Mouse (Mus musculus): ENCODE results near the gene Ngb. TPM values are rescaled to one million over a fixed set of nuclear protein-coding genes. Genes with fewer than 3 reads are reported as not detected.

The Ngb gene
- polyA plus RNA-seq, 1 experiment from 2014 or later: 2.0 TPM

DNA sequence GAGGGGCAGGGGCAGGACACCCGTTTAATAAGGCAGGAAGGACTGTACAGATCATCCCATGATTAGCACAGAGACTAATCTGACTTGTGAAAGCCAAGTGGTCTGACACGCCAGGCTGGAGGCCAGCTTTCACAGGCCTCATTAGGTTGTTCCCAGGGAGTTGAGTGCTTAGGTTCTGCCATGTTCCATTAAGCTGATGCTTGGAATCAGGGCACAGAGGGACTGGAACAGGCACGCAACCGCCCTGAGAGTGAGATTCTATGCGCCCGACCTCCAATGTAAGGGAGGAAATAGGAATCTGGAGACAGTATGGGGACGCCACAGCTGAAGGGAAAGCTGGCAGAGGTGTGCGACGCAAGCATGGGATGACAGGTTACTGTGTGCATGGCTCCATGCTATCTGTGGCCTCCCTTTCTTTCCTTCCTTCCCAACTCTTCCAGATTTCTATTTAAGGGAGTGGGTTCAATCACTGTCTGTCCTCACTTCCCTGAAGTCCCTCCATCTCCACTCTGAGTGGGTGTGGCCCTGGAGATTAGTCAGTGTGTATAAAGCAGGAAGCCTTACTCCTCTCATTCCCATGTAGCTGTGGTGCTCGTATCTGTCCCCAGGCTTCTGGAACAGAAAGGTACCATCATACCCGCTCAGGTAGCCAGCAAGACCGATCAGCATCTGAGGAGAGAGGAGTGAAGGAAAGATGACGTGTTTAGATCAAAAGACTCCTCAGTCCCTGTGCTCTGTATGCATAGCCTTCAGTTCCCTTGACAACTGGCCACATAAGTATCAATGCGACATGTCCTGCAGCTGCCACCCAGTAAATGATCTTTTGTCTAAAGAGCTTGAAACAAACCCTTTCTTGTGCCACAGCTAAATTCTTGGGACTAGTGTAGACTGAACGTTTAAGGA is 35.4 kb upstream of the Ngb start:
- Histone ChIP-seq H3K27me3 (ENCODE audit: control insufficient read depth, insufficient read depth, low read length) (no peaks in the 10 kb centered on the region), H3K4me2 (replicated peaks; ENCODE audit: low read depth, low read length) (no peak overlapping the region), H3K9me3 (ENCODE audit: control insufficient read depth, low read depth, low read length) (no peaks in the 10 kb centered on the region), H3K4me1 (ENCODE audit: control insufficient read depth, insufficient read depth, low read length) (no peaks in the 10 kb centered on the region), H3K36me3 (ENCODE audit: control insufficient read depth, insufficient read depth, low read length) (peaks cover 11% of the 10 kb centered on the region), H3K27ac (ENCODE audit: low read length) (no peak overlapping the region), H3K4me3 (ENCODE audit: low read depth, low read length) (no peak overlapping the region), H3K9ac (replicated peaks; ENCODE audit: low read depth, low read length) (no peak overlapping the region)
- 85% methylated on average over 15 of the region's 15 CpGs for WGBS
- no peak for ATAC-seq (ENCODE audit: insufficient number of reproducible peaks, insufficient read depth, low FRiP score, low read depth)

DNA sequence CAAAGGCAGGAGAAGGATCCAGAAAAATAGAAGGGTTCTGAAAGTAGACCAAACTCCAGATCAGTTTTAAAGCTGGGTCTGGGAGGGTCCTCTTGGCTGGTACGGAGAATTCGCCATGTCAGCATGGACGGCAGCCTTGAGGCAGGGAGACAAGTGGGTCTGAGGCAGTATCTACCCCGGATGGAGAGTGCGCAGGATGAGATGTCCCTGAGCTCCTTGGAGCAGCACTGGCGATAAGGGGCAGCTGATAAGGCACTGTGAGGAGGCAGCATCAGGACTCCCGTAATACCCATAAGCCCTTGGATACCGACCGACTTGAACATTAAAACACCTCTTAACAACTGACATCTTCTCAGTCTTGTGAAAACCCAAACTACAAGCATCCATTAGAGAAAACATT is 30.4 kb upstream of the Ngb start:
- H3K4me3 ChIP-seq (ENCODE audit: low read depth, low read length): no peak overlapping the region
- no peak overlapping the region for H3K27ac ChIP-seq (ENCODE audit: low read length)
- WGBS: 90% methylated on average over 9 of the region's 9 CpGs
- ATAC-seq (ENCODE audit: insufficient number of reproducible peaks, insufficient read depth, low FRiP score, low read depth): no peak
- no peak overlapping the region for H3K9ac ChIP-seq (replicated peaks; ENCODE audit: low read depth, low read length)
- no peaks in the 10 kb centered on the region for H3K4me1 ChIP-seq (ENCODE audit: control insufficient read depth, insufficient read depth, low read length)
- no peaks in the 10 kb centered on the region for H3K27me3 ChIP-seq (ENCODE audit: control insufficient read depth, insufficient read depth, low read length)
- H3K36me3 ChIP-seq (ENCODE audit: control insufficient read depth, insufficient read depth, low read length): peaks cover 10% of the 10 kb centered on the region
- no peak overlapping the region for H3K4me2 ChIP-seq (replicated peaks; ENCODE audit: low read depth, low read length)
- no peaks in the 10 kb centered on the region for H3K9me3 ChIP-seq (ENCODE audit: control insufficient read depth, low read depth, low read length)

GRCm38 (mm10) chr12:87132210-87132609 is 29.9 kb upstream of the Ngb start:
- Histone ChIP-seq H3K4me3 (ENCODE audit: low read depth, low read length) (no peak overlapping the region), H3K9ac (replicated peaks; ENCODE audit: low read depth, low read length) (no peak overlapping the region), H3K36me3 (ENCODE audit: control insufficient read depth, insufficient read depth, low read length) (peaks cover 6% of the 10 kb centered on the region), H3K4me1 (ENCODE audit: control insufficient read depth, insufficient read depth, low read length) (no peaks in the 10 kb centered on the region), H3K27me3 (ENCODE audit: control insufficient read depth, insufficient read depth, low read length) (no peaks in the 10 kb centered on the region), H3K27ac (ENCODE audit: low read length) (no peak overlapping the region), H3K9me3 (ENCODE audit: control insufficient read depth, low read depth, low read length) (no peaks in the 10 kb centered on the region), H3K4me2 (replicated peaks; ENCODE audit: low read depth, low read length) (no peak overlapping the region)
- ATAC-seq (ENCODE audit: insufficient number of reproducible peaks, insufficient read depth, low FRiP score, low read depth): no peak
- WGBS: 89% methylated on average over 6 of the region's 6 CpGs

DNA sequence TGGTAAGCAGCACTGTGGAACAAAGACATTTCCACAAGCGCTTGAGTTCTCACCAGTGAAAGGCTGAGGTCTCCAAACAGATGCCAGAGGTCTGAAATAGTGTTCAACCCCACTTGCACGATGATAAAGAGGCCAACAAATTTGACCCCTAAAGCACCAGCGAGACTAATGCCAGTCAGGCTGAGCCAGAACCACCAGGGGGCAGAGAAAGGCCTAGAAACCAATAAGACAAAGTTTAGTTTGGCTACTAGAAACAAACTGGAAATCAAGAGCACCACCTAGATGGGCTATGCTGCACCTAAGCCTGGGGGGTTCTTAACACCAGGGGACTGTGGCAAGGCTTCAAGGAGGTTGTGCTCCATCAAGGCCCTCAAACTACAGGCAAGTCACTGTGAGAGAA is 29.3 kb upstream of the Ngb start:
- no peaks in the 10 kb centered on the region for H3K9me3 ChIP-seq (ENCODE audit: control insufficient read depth, low read depth, low read length)
- no peak overlapping the region for H3K4me2 ChIP-seq (replicated peaks; ENCODE audit: low read depth, low read length)
- WGBS: 59% methylated on average over 3 of the region's 3 CpGs

GRCm38 (mm10) chr12:87131181-87131580 is 28.8 kb upstream of the Ngb start:
- ATAC-seq (ENCODE audit: insufficient number of reproducible peaks, insufficient read depth, low FRiP score, low read depth): no peak
- Histone ChIP-seq H3K9me3 (ENCODE audit: control insufficient read depth, low read depth, low read length) (no peaks in the 10 kb centered on the region), H3K4me1 (ENCODE audit: control insufficient read depth, insufficient read depth, low read length) (no peaks in the 10 kb centered on the region), H3K36me3 (ENCODE audit: control insufficient read depth, insufficient read depth, low read length) (peaks cover 9% of the 10 kb centered on the region), H3K4me2 (replicated peaks; ENCODE audit: low read depth, low read length) (no peak overlapping the region), H3K9ac (replicated peaks; ENCODE audit: low read depth, low read length) (no peak overlapping the region), H3K27ac (ENCODE audit: low read length) (no peak overlapping the region), H3K4me3 (ENCODE audit: low read depth, low read length) (no peak overlapping the region), H3K27me3 (ENCODE audit: control insufficient read depth, insufficient read depth, low read length) (no peaks in the 10 kb centered on the region)
- whole genome bisulfite sequencing: 60% methylated on average over 2 of the region's 2 CpGs

More for the DNA sequence above, 29.3 kb upstream of the Ngb start:
- no peak overlapping the region for H3K9ac ChIP-seq (replicated peaks; ENCODE audit: low read depth, low read length)
- H3K36me3 ChIP-seq (ENCODE audit: control insufficient read depth, insufficient read depth, low read length): peaks cover 6% of the 10 kb centered on the region
- no peaks in the 10 kb centered on the region for H3K4me1 ChIP-seq (ENCODE audit: control insufficient read depth, insufficient read depth, low read length)
- no peak for ATAC-seq (ENCODE audit: insufficient number of reproducible peaks, insufficient read depth, low FRiP score, low read depth)
- no peak overlapping the region for H3K27ac ChIP-seq (ENCODE audit: low read length)
- H3K4me3 ChIP-seq (ENCODE audit: low read depth, low read length): no peak overlapping the region
- H3K27me3 ChIP-seq (ENCODE audit: control insufficient read depth, insufficient read depth, low read length): no peaks in the 10 kb centered on the region

GRCm38 (mm10) chr12:87130224-87130623 is 27.9 kb upstream of the Ngb start:
- no peak overlapping the region for H3K9ac ChIP-seq (replicated peaks; ENCODE audit: low read depth, low read length)
- no peaks in the 10 kb centered on the region for H3K4me1 ChIP-seq (ENCODE audit: control insufficient read depth, insufficient read depth, low read length)
- no peaks in the 10 kb centered on the region for H3K27me3 ChIP-seq (ENCODE audit: control insufficient read depth, insufficient read depth, low read length)
- 95% methylated on average over 4 of the region's 4 CpGs for WGBS
- peaks cover 9% of the 10 kb centered on the region for H3K36me3 ChIP-seq (ENCODE audit: control insufficient read depth, insufficient read depth, low read length)
- no peak for ATAC-seq (ENCODE audit: insufficient number of reproducible peaks, insufficient read depth, low FRiP score, low read depth)
- no peaks in the 10 kb centered on the region for H3K9me3 ChIP-seq (ENCODE audit: control insufficient read depth, low read depth, low read length)
- H3K27ac ChIP-seq (ENCODE audit: low read length): no peak overlapping the region
- no peak overlapping the region for H3K4me2 ChIP-seq (replicated peaks; ENCODE audit: low read depth, low read length)
- H3K4me3 ChIP-seq (ENCODE audit: low read depth, low read length): no peak overlapping the region

DNA sequence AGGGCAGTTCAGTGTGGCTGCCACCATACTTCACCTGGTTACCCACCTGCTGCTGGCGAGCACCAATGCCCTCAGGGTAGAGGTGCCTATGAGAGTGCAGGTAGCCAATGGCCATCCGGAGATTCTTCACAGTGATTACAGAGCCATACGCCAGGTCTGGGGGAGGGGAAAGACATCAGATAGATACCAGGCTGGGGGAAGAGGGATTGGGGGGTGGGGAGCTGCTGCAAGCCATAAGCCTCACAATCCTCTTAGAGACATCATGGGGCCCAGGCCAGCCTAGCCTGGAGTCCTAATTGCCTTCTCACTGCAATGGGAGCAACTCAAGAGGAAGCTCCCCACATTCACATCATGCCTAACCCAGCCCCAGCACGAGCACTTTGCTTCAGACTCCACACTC is 24.9 kb upstream of the Ngb start:
- Histone ChIP-seq H3K9me3 (ENCODE audit: control insufficient read depth, low read depth, low read length) (no peaks in the 10 kb centered on the region), H3K36me3 (ENCODE audit: control insufficient read depth, insufficient read depth, low read length) (peaks cover 3% of the 10 kb centered on the region; the same call in 1 of the 2 replicates), H3K4me3 (ENCODE audit: low read depth, low read length) (no peak overlapping the region), H3K27ac (ENCODE audit: low read length) (no peak overlapping the region), H3K4me1 (ENCODE audit: control insufficient read depth, insufficient read depth, low read length) (no peaks in the 10 kb centered on the region), H3K9ac (replicated peaks; ENCODE audit: low read depth, low read length) (no peak overlapping the region), H3K4me2 (replicated peaks; ENCODE audit: low read depth, low read length) (no peak overlapping the region), H3K27me3 (ENCODE audit: control insufficient read depth, insufficient read depth, low read length) (no peaks in the 10 kb centered on the region)
- 79% methylated on average over 4 of the region's 4 CpGs for WGBS
- ATAC-seq (ENCODE audit: insufficient number of reproducible peaks, insufficient read depth, low FRiP score, low read depth): no peak

GRCm38 (mm10) chr12:87121918-87122589 is 19.7 kb upstream of the Ngb start:
- 81% methylated on average over 4 of the region's 4 CpGs for WGBS
- Histone ChIP-seq H3K4me2 (replicated peaks; ENCODE audit: low read depth, low read length) (no peak overlapping the region), H3K4me1 (ENCODE audit: control insufficient read depth, insufficient read depth, low read length) (no peaks in the 10 kb centered on the region), H3K9ac (replicated peaks; ENCODE audit: low read depth, low read length) (no peak overlapping the region), H3K36me3 (ENCODE audit: control insufficient read depth, insufficient read depth, low read length) (peaks cover 6% of the 10 kb centered on the region), H3K27ac (ENCODE audit: low read length) (no peak overlapping the region), H3K27me3 (ENCODE audit: control insufficient read depth, insufficient read depth, low read length) (no peaks in the 10 kb centered on the region), H3K9me3 (ENCODE audit: control insufficient read depth, low read depth, low read length) (no peaks in the 10 kb centered on the region), H3K4me3 (ENCODE audit: low read depth, low read length) (no peak overlapping the region)
- no peak for ATAC-seq (ENCODE audit: insufficient number of reproducible peaks, insufficient read depth, low FRiP score, low read depth)

Measured in stomach, embryonic 14.5 days (tissue).